Mouse (Mus musculus): ENCODE measurements around the gene Nfyc. TPM values are rescaled to one million over a fixed set of nuclear protein-coding genes. Genes with fewer than 3 reads are reported as not detected.

Gene Nfyc
- total RNA-seq, 2 experiments from 2014 or later, result 49.9 to 53.7 TPM

DNA sequence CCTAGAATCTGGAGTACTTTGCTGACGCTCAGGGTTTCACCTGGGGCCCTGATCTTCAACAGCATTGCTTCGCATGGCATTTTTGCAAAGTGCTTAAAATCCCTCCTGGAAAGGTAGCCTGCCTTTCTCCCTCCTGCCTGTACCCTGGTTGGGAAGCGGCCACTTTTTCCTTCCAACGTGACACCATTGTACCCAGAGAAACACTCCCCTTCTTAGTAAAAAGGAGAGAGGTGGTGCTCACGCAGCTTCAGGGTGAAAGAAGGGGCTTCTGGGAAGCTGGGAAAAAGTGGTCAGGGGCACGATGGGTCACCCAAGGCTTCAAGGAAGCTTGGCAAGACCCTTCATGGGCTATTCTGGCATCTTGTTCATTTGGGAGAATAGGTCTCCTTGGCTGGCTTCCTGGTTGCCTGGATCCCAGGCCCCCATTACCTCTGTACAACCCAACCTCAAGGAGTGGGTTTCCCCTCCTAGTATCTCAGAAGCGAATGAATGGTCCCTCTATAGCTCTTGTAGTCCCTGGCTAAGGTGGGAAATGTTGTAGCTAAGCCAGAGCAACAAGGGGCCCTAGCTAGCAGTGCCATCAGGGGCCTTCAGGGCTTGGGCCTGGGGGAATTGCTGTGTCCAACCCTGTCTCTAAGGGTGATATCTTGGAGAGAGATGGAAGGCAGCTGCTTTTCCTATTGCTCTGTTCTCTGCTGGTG is 24.1 kb upstream of the Nfyc start:
- no peak for TF ChIP-seq CTCF (IDR thresholded peaks at IDR 0.05)
- DNase-seq (ENCODE audit: extremely low spot score in 1 of 2, low spot score in 2 of 2), result no peak
- H3K4me3 ChIP-seq, result peak overlapping the region; percentile 72
- H3K27ac ChIP-seq, result peak overlapping the region; percentile 82
- intact Hi-C loops (cut with DNase I), result no loop called here

DNA sequence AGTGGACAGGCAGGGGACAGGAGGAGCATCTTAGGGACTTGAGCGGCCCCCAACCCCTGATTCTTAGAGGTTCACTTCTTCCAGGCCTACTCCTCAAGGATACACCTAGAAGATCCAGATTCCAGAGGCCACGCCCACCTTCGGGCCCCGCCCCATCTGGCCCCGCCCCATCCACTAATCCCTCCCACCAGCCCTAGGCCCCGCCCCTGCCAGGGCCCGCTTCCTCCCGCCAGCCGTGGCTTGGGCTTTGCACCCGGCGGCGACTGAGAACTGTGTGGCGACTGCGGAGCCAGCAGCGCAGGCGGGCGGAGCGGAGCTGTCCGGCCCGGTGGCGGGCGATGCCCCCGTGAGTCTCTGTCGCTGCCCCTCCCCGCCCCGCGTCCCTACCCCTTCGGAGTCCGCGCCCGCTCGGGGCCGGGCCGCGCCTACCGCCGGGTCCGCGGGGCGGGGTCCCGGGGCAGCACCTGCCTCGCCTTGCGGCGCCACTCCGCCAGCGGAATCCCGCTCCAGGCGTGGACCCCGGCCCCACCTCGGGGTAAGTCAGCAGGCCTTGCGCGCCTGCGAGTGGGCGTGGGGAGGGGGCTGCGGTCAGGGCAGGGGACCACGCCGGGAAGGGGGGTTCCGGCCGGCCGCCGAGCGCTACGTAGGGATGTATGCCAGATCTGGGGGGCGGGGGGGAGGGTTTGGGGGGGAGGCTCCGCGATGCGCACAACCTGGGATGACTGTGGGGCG is 23.4 kb upstream of the Nfyc start, which contains the start of gene Rims3:
Gene Rims3 (plus strand): TSS at position 229 of the 732 bp plus-strand sequence.
- TF ChIP-seq CTCF (IDR thresholded peaks at IDR 0.05), result no peak
- DNase-seq (ENCODE audit: extremely low spot score in 1 of 2, low spot score in 2 of 2), result peak; percentile 61 to 76
- Histone ChIP-seq H3K4me3 (peak within 1 kb of the TSS; percentile 72), H3K27ac (peak within 1 kb of the TSS; percentile 82)
- intact Hi-C loops (cut with DNase I), result no loop called here

DNA sequence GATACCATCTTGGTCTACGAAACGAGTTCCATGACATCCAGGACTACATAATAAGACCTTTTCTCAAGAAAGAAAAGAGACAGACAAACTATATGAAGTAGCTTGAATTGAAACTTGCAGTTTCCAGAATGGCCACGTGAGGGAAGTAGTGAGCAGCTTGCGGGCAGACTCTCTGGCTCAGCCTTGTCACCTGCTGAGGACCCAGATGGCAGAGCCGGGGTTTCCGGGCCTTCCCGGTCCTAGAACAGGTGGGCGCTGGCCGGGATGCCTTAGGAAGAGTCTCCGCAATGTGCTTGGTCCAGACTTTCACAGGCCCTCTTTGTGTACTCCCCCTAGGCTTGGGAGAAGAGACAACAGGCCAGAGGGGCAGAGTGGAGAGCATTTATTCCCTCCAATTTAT is 19.6 kb upstream of the Nfyc start:
- TF ChIP-seq CTCF (IDR thresholded peaks at IDR 0.05), result peak; percentile 90
- Histone ChIP-seq H3K27ac (no peak overlapping the region), H3K4me3 (no peak overlapping the region)
- intact Hi-C loops (cut with DNase I), result loop anchor here (1.0 kb wide), 2 partner anchors 36 to 59 kb away; no protein-coding TSS in a partner anchor
- DNase-seq (ENCODE audit: extremely low spot score in 1 of 2, low spot score in 2 of 2), result peak; percentile 63 to 81

DNA sequence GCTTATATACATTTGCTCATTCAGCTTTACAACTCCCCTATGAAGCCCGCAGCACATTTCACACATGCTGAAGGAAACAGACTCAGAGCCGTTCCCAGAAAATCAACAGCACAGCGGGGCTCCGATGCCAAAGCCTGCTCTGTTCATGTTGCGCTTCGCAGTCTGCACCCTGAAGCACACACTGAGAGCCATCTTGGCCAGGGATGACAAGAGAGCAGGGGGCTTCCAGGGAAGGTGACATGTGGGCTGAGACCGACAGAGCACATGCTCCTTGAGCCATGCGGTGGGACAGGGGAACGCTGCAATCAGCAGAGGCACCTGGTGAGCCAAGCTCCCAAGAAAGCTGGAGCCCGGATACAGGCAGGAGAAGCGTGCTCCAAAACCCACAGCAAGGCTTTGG is 18.1 kb upstream of the Nfyc start:
- H3K4me3 ChIP-seq, result no peak overlapping the region
- intact Hi-C loops (cut with DNase I), result no loop called here
- no peak overlapping the region for H3K27ac ChIP-seq
- TF ChIP-seq CTCF (IDR thresholded peaks at IDR 0.05), result no peak
- no peak for DNase-seq (ENCODE audit: extremely low spot score in 1 of 2, low spot score in 2 of 2)

DNA sequence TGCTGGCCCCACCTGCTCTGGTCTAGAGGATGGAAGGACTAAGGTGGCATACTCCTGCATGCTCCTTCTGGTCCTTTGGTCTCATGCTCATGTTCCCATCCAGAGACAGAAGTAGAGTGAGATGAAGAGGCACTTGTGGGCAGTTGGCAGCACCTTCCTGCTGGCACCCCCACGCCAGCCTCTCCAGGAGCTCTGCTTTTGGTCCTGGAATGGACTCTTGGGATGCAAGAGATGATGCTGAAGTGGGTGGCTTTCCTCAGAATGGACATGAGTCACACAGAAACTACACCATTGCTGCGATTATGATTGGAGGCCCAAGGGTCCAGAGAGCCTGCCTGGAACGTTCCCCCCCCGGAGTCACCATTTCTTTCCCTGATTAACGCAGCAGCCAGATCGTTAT is 17.5 kb upstream of the Nfyc start:
- no peak for TF ChIP-seq CTCF (IDR thresholded peaks at IDR 0.05)
- Histone ChIP-seq H3K4me3 (no peak overlapping the region), H3K27ac (no peak overlapping the region)
- DNase-seq (ENCODE audit: extremely low spot score in 1 of 2, low spot score in 2 of 2), result no peak
- intact Hi-C loops (cut with DNase I), result no loop called here

DNA sequence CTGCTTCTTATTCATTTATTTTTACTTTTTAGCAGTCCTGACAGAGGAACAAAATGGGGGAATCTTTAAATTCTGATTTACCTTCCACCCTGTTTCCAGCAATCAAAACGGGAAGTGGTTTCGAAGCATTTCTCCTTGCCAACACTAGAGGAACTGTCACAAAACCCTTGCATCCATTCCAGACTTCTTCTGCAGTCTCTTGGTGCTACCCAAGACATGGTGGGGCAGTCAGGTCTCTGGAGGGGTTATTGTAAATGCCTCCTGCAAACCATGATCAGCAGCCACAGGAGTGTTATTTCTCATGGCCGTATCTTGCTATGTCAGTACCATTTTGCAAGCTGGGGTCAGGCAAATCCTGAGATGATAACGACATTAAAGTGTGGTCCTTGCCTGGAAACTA is 13.7 kb upstream of the Nfyc start:
- no peak overlapping the region for H3K27ac ChIP-seq
- no peak; the same call in 1 of the 2 replicates for TF ChIP-seq CTCF (IDR thresholded peaks at IDR 0.05)
- DNase-seq (ENCODE audit: extremely low spot score in 1 of 2, low spot score in 2 of 2), result no peak
- intact Hi-C loops (cut with DNase I), result no loop called here
- H3K4me3 ChIP-seq, result no peak overlapping the region

DNA sequence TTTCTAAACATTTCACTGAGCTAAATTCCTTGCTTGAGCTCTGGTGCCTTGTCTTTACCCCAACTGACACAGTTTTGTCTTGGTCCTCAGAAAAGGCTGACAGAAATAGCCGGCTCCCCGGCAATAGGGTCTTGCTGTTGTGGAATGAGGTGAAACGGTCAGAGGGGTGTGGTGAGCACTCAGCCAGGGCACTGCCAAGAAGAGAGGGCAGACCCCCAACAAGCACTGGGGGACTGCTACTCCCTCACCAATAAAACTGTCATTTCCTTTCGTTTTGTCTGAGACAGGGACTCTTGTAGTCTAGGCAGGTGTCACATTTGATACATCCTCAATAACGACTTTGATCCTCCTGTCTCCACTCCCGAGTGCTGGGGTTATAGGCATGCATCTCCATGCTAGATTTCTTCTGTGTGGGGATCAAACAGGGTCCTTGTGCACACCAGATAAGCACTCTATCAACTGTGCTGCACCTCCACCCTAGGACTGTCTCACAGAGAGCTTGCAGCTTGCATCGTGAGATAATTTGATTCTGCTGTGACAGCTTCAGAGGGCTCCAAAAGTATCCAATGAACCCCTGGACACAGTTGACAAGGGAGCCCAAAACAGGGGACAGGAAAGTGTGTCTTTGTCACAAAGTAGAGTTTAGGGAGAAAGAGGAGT is 13.2 kb upstream of the Nfyc start:
- DNase-seq (ENCODE audit: extremely low spot score in 1 of 2, low spot score in 2 of 2), result no peak
- Histone ChIP-seq H3K4me3 (no peak overlapping the region), H3K27ac (no peak overlapping the region)
- intact Hi-C loops (cut with DNase I), result no loop called here
- TF ChIP-seq CTCF (IDR thresholded peaks at IDR 0.05), result no peak

DNA sequence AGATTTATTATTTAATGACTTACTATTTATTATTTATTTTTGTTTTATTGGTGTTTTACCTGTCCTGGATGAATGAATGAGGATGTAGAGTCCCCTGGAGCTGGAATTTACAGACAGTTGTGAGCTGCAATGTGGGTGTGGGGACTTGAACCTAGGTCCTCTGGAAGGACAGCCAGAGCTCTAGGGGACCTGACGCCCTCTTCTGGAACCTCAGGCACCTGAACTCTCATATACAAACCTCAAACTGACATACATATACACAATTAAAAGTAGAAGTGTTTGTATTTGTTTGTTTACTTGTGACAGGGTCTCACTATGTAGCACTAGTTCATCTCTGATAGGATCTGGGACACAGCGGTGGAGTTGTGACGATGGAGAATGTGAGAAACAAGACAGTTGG is 10.0 kb upstream of the Nfyc start:
- intact Hi-C loops (cut with DNase I), result no loop called here
- TF ChIP-seq CTCF (IDR thresholded peaks at IDR 0.05), result no peak
- Histone ChIP-seq H3K27ac (no peak overlapping the region), H3K4me3 (no peak overlapping the region)
- no peak for DNase-seq (ENCODE audit: extremely low spot score in 1 of 2, low spot score in 2 of 2)

DNA sequence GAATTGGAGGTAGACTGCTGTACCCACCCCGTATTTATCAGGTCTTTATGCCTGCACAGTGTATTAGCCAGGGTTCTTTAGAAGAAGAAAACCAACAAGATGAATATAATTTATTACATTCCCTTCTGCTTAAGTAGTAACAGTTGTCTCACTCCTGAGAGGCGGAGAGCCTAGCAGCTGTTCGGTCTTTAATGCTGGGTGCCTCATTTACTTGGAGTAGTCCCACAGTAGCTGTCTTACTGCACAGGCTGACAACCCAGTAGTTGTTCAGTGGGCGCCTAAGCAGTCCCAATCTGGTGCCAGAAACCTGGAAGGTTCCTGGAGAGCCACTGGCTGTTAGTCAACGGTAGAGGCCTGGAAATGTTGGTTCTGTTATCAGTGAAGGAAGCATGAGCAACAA is 605 bp downstream of the Nfyc start:
- H3K4me3 ChIP-seq, result no peak overlapping the region
- TF ChIP-seq CTCF (IDR thresholded peaks at IDR 0.05), result no peak
- DNase-seq (ENCODE audit: extremely low spot score in 1 of 2, low spot score in 2 of 2), result no peak
- intact Hi-C loops (cut with DNase I), result no loop called here
- H3K27ac ChIP-seq, result no peak overlapping the region

DNA sequence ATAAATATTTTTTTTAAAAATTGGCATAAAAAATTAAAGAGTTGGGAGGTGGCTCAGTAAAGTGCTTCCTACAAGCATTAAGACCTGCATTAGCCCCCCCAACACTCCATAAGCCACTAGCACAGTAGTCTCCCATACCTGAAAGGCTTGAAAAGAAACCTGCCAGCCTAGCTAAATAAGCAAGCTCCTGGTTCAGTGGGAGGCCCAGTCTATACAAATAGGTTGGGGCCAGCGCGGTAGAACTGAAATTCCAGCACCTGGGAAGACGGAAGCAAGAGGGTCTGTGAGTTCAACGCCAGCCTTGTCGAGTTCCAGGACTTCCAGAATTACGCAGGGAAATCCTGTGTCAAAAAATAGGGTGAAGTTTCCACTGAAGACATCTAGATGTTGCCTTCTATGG is 5.0 kb downstream of the Nfyc start:
- no peak for DNase-seq (ENCODE audit: extremely low spot score in 1 of 2, low spot score in 2 of 2)
- intact Hi-C loops (cut with DNase I), result no loop called here
- no peak for TF ChIP-seq CTCF (IDR thresholded peaks at IDR 0.05)
- Histone ChIP-seq H3K27ac (no peak overlapping the region), H3K4me3 (no peak overlapping the region)

DNA sequence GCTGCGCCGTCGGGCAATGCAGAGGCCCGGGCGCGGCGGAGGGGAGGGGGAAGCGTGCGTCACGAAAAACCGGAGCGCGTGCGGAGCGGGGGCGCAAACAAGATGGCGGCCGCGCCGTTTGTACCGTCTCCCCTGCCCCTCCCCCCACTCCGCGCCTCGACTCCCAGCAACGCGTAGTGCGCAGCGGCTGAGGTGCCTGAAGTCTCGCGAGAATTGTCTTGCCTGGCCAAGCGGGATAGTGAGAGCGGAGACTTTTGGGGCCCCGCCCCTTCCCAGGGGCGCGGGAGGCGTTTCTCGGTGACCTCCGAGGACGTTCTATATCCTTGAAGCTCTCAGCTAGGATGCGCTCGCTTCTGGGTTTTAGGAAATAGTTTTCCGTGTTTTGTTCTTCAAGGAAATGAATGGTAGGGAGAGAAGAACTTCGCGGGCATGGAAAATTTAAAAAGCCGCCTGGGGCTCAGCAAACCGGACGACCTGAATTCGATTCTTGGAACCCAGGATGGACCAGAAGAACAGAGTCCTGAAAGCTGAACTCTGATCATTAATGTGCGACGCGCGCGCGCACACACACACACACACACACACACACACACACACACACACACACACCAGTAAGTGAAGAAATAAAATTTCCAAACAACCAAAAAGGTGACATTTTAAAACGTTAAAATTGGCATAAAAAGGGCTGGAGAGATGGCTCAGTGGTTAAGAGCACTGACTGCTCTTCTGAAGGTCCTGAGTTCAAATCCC is 5.6 kb downstream of the Nfyc start:
- no peak for TF ChIP-seq CTCF (IDR thresholded peaks at IDR 0.05)
- peak; percentile 97 for DNase-seq (ENCODE audit: extremely low spot score in 1 of 2, low spot score in 2 of 2)
- Histone ChIP-seq H3K27ac (peak overlapping the region; percentile 100), H3K4me3 (peak overlapping the region; percentile 90)
- intact Hi-C loops (cut with DNase I), result no loop called here

Measured in left cerebral cortex, adult 2 months (tissue).